Mouse (Mus musculus): ENCODE results near the gene Reep1.

Gene Reep1

DNA sequence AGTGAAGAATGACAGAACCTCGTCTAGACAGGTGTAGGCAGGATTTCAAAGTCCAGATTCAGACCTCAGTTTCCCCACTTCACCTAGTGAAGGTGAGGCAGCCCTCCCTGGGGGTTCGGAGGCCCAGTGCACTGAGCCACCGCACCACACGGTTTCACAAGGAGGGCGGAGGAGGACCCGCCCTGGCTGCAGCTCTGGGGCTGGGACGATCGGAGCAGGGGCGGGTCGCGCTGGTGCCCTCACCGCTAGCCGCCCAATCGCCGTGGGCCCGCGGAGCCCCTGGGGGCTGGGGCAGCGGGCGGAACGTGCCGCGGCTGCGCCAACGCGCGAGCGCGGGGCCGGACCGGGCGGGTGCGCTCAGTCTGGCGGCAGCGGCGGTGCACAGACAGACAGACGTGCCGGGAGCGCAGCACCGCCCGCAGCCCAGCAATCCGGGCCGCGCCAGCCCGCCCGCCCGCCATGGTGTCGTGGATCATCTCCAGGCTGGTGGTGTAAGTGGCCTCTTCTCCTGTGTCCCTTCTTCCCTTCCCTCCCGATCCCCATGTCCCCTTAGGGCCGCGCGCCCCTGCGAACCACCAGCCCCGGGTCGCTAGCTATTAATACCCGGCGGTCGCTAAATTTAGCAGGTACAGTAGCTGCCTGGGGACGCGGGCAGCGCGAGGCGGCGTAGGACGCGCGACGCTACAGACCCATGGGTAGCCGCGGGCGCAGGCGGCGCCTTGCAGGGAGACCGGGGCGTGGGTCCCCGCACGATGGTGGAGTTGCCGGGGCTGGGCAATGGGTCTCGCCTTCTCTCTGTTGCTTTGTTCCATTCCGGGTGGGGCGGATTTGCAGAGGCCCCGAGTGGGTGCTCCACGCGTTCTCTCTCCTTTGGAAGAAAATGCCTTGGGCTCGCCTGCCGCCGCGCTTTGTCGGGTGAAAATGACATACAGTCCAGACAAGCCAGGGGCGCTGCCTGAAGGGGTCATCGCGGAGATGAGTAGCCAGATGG, at the start of gene Reep1:
Reep1 (plus strand) TSS at position 51 of the 991 bp plus-strand sequence.
- CTCF ChIA-PET = interaction anchor here in 3 of 4 experiments (0.6 to 0.7 kb wide), 4 partner anchors 45 to 588 kb away, joined by 3 to 14 read pairs (median 4); no protein-coding TSS in a partner anchor
- POLR2A ChIA-PET = interaction anchor here (0.6 to 1.5 kb wide), 15 partner anchors 8 to 732 kb away, joined by 3 to 11 read pairs (median 3); partner anchors contain the start of genes Chmp3 (in 1 of the 4), Kdm3a (in 1 of the 4) and Mat2a (in 1 of the 4)

DNA sequence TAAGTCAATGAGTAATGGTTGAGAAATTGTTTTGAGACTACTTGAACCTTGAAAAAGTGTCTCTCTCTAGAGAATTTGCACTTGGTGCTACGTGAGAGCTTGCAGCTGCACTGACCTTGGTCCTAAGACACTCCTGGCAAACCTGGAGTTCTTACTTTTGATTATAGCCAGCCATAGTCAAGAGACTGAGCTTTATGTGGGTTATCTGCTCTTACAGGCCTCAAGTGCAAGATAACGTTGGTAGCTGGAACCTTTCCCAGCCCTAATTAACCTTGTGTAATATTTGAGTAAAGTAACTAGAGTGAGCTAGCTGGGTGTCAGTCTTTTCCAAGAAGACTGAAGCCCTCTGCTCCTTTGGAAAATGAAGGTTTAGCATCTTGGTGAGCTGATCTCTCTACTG, 49.1 kb upstream of the Reep1 start:
- CTCF ChIA-PET = interaction anchor here in 1 of 4 experiments (0.5 kb wide), 1 partner anchor 146 kb away, joined by 3 read pairs; no protein-coding TSS in a partner anchor

DNA sequence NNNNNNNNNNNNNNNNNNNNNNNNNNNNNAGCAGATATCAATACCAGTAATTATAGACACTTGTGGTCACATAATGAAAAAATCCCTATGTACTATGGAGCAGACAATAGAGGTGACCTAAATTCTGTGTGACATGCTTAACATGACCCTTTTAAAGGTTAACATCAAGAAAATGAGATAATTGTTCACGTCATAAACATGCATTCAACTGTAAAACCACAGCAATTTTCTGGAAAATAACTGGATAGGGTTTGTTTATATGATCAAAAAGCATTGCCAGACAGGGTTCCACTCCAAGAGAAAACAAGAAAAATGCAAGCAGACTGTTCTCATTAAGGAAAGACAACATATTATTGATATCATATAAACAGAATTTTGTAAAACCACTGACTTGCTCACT, 42.9 kb upstream of the Reep1 start:
- CTCF ChIA-PET = interaction anchor here in 1 of 4 experiments (0.5 kb wide), 1 partner anchor 394 kb away, joined by 3 read pairs; no protein-coding TSS in a partner anchor

More for the DNA sequence above, 49.1 kb upstream of the Reep1 start:
- POLR2A ChIA-PET = interaction anchor here in 1 of 4 experiments (1.1 kb wide), 1 partner anchor 114 kb away, joined by 3 read pairs; no protein-coding TSS in a partner anchor

DNA sequence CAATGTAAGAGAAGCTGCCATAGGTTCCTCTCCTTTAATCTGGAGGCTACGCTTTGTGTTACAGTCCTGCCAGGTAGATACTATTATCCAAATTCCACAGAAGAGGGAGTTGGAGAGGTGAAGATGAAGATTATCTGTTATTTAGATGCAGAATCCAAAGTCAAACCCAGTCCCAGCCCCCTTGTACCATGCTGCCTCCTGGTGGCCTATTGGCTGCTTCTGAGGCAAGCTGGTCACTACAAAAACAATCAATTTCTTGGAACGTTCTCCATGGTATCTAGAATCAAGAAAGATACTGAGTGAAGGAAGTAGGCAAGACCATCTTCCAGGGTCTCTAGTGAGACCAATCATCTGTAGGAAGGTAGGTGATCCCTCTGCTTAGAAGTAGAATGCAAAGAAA, 34.2 kb upstream of the Reep1 start:
- ChIA-PET CTCF (interaction anchor here in 3 of 4 experiments (0.6 to 1.5 kb wide), 7 partner anchors 10 to 529 kb away, joined by 3 to 6 read pairs (median 3); partner anchors contain the start of gene Thnsl2 (in 1 of the 3)), POLR2A (interaction anchor here in 2 of 4 experiments (0.6 to 0.8 kb wide), 2 partner anchors 10 to 84 kb away, joined by 3 read pairs; no protein-coding TSS in a partner anchor)

More for the DNA sequence above, 42.9 kb upstream of the Reep1 start:
- POLR2A ChIA-PET = no interaction called here

DNA sequence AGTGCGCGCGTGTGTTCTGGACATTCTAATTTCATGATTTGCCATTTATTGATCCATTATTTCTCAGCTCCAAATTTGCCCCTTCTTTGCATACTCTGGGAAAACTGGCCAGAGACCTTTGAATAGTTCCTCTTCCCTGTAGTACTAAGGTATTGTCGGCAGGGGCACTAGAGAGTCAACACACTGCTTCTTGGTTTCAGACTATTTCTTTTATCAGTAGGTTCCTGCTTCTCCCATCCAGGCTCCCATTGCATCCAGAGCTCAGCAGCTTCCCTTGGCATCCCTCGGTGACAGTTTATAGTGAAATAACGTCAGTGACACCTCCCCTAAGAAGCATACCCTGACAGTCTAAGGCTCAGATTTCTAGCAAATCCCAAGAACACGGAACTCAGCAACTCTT, 28.5 kb upstream of the Reep1 start:
- POLR2A ChIA-PET = no interaction called here
- CTCF ChIA-PET = interaction anchor here (0.6 to 1.5 kb wide), 5 partner anchors 12 to 125 kb away, joined by 3 to 4 read pairs (median 4); no protein-coding TSS in a partner anchor

DNA sequence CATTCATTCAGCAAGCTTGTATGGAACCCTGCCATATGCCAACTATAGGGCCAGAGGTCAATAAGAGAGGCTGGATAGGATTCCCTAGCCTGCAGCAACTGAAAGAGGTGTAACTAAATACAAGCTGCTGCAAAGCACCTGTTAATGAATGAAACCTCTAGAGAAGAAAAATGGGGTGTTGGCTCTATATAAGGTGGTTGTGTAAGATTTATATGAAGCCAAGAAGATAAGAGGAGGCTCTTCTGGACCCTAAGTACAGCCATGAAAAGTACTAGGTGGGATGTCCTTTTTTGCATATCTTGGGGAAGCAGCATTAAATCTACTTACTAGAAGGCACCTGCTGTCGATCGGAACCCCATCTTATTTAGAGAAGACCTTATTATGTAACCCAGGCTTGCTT, 12.2 kb upstream of the Reep1 start:
- CTCF ChIA-PET = interaction anchor here in 1 of 4 experiments (0.5 kb wide), 1 partner anchor 1156 kb away, joined by 4 read pairs; no protein-coding TSS in a partner anchor
- POLR2A ChIA-PET = interaction anchor here in 1 of 4 experiments (0.9 kb wide), 1 partner anchor 11 kb away, joined by 3 read pairs; no protein-coding TSS in a partner anchor

DNA sequence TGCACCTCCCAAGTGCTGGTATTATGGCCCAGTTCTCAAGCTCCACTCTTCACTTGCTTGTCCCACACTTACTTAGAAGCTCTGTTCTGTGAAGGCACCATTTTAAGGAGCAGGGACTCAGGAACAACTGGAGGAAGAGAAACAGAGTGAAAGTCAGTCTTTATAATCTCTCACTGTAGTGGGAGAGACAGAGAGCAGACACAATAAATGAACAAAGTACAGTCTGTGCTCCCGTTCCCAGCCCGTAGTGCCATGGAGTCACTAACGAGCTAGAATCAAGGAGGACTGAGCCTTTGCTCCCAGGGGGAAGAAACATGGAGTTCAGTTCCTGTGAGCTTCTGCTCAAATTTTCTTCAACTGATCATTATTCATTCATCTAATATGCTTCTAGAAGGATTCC, 11.8 kb upstream of the Reep1 start:
- ChIA-PET CTCF (interaction anchor here in 1 of 4 experiments (0.5 kb wide), 1 partner anchor 1156 kb away, joined by 4 read pairs; no protein-coding TSS in a partner anchor), POLR2A (interaction anchor here in 2 of 4 experiments (0.6 to 0.9 kb wide), 3 partner anchors 11 to 63 kb away, joined by 3 read pairs; partner anchors contain the start of gene Kdm3a (in 1 of the 2))

DNA sequence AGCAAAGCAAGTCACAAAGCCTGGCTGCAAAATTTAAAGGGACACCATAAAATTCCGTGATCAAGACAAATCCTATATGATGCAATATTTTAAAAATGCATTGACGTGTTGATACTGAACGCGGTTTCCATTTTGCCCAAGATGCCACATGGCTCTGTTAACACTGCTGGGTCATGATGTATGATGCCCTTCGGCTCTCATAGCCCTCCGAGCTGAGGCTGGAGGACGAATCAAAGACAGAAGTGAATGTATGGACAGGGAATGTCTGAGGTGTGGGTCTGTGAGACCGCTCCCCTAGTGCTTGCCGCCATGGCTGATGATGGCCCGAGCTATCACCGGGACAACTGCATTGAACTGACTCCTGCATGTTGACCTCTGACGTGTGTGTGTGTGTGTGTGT, 490 bp upstream of the Reep1 start:
- ChIA-PET CTCF (interaction anchor here in 1 of 4 experiments (0.6 kb wide), 1 partner anchor 587 kb away, joined by 3 read pairs; no protein-coding TSS in a partner anchor), POLR2A (interaction anchor here (0.7 to 1.5 kb wide), 15 partner anchors 7 to 751 kb away, joined by 3 to 11 read pairs (median 3); partner anchors contain the start of genes Chmp3 (in 1 of the 4), Kdm3a (in 1 of the 4) and Mat2a (in 1 of the 4))

DNA sequence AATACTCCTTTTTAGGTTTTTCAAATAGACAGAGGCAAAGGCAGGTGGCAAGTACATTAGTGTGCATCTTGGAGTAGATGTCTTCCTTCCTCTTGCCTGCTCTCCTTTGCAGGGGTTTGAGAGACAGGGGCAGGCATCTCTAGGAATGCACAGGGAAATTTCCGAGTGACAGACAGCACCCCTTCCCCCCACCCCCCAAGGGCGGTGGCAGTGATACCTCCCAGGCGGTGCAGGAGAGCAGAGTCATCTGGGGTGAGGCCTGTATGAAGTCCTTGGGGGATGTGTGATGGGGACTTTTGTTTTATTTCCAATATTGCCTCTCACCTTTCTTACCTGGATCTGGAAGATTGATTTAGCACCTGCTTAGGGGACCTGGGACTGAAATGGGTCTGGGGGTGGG, 1.2 kb downstream of the Reep1 start:
- ChIA-PET POLR2A (interaction anchor here in 1 of 4 experiments (1.3 kb wide), 1 partner anchor 62 kb away, joined by 5 read pairs; no protein-coding TSS in a partner anchor), CTCF (no interaction called here)

DNA sequence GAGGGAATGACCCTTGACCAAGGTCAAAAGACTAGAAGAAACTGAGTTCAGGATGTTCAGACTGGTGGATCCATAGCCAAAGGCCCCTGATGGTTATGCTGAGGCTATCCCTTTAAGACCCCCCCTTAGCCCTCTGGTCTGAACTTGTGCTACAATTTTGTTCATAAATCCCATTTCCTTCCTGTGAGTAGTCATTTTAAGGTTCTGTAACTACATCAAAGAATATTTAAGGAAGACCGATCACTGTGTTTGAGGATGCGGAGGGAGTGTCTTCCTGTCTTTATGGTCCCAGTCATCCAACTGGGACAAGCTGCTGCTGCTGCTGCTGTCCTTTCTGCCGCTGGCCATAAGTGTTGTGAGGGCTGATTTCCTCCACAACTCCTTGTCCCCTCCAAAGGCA, 3.0 kb downstream of the Reep1 start:
- CTCF ChIA-PET = no interaction called here
- POLR2A ChIA-PET = no interaction called here

DNA sequence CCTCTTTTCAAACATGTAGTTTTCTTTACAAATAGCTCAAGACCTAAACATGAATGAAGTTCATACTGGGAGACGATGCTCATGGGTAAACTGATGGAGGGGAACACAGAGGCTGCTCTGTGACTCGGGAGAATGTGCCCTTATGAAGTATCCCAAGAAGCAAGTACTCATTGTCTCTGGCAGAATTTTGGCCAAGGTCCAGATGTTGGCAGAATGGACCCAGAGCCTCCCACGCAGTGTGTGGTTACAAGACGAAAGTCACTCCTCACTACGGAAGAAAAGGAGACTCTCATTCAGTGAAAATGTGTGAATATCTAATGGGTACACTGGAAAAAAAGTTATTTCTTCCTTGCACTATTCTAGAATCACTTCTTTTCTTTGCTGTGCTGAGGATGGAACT, 3.8 kb downstream of the Reep1 start:
- POLR2A ChIA-PET = interaction anchor here in 1 of 4 experiments (0.9 kb wide), 1 partner anchor 78 kb away, joined by 3 read pairs; the partner anchor contains the start of gene Kdm3a
- CTCF ChIA-PET = no interaction called here

DNA sequence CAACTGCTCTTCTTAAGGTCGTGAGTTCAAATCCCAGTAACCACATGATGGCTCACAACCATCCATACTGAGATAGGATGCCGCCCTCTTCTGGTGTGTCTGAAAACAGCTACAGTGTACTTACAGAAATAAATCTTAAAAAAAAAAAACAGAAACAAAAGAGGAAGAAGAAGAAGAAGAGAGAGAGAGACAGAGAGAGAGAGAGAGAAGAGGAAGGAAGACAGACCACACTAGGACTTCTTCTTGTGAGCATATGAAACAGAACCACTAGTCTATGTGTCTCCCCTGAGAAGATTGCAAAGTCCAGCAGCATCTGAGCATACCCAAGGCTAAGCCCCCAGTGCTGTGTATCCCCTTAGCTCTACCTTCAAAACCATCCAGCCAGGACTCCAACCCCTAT, 6.2 kb downstream of the Reep1 start:
- CTCF ChIA-PET = interaction anchor here in 1 of 4 experiments (0.6 to 0.7 kb wide), 2 partner anchors 14 to 550 kb away, joined by 3 read pairs; no protein-coding TSS in a partner anchor
- POLR2A ChIA-PET = no interaction called here

DNA sequence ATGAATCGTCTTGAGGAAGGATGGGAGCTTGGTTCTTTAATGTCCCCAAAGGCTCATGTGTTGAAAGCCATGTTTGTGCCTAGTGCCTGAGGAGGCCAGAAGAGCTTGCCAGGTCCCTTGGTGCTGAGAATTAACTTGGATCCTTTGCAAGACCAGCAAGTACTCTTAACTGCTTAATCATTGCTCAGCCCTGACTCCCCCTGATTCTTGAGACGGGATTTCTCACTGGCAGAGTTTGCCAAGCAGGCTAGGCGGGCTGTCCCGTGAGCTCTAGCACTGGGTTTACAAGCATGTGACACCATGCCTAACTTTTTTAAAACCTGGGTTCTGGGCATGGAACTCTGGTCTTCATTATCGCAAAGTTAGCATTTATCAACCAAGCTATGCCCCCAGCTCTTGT, 7.6 kb downstream of the Reep1 start:
- ChIA-PET POLR2A (interaction anchor here in 2 of 4 experiments (1.0 to 1.1 kb wide), 2 partner anchors 10 to 81 kb away, joined by 3 to 4 read pairs; no protein-coding TSS in a partner anchor), CTCF (interaction anchor here in 1 of 4 experiments (1.1 kb wide), 1 partner anchor 89 kb away, joined by 3 read pairs; no protein-coding TSS in a partner anchor)

DNA sequence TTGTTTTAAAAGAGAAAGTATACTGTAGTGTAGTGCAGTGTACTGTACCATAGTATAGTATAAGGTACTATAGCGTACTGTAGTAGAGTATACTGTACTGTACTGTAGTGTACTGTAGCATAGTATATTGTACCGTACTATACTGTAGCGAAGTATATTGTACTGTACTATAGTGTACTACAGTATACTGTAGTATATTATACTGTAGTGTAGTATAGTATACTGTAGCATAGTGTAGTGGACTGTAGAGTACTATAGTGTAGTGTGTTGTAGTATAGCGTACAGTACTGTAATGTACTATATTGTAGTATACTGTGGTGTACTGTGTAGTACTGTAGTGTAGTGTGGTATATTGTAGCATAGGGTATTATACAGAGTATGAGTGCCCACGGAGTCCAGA, 9.1 kb downstream of the Reep1 start:
- ChIA-PET CTCF (no interaction called here), POLR2A (no interaction called here)

DNA sequence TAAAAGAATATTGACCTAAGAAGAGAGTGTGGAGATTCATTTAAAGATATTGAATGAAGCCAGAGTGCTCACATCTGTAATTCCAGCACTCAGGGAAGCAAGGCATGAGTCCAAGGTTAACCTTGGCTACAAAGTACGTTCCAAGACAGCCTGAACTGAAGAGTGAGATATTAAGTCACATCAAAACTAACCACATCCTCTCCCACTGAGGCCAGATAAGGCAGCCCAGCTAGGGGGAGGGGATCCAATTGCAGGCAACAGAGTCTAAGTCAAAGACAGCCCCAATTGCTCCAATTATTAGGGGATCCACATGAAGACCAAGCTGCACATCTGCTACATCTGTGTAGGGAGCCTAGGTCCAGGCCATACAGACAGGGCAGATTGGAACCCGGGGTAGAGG, 11.0 kb downstream of the Reep1 start:
- ChIA-PET POLR2A (no interaction called here), CTCF (no interaction called here)

DNA sequence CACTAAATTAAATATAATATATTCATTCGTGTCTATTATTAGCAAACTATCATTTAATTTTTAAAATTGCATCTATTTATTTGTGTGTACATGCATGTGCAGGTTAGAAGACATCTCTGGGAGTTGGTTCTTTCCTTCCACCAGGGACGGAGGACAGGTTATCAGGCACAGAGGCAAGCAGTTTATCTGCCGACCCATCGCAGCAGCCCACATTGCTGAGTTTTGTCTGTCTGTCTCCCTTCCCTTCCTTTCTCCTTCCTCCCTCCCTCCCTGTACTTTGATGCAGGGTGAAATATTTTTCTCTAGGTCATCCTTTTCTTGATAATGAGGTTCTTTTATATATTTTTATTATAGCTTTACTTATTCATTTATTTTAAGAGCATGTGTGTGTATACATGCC, 11.9 kb downstream of the Reep1 start:
- CTCF ChIA-PET = no interaction called here
- POLR2A ChIA-PET = no interaction called here

DNA sequence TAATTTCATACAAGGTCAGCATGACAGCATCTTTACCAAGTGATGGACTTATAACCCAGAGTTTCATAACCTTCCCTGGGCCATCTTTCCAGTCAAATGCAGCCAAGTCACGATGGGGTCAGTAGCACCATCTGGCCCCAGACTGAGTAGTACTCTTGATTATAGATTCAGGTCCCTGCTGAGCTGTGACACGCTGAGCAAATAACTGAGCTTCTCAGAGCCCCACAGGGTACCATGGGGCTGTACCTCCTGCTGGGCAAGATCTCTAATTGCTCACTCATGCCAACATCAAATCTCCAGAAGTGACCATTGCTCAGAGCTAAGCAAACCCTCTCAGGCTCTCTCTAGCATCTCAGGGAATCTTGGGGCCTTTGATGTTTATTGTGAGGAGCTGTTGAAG, 15.6 kb downstream of the Reep1 start:
- POLR2A ChIA-PET = interaction anchor here in 2 of 4 experiments (0.5 kb wide), 2 partner anchors 125 to 286 kb away, joined by 3 to 4 read pairs; no protein-coding TSS in a partner anchor

DNA sequence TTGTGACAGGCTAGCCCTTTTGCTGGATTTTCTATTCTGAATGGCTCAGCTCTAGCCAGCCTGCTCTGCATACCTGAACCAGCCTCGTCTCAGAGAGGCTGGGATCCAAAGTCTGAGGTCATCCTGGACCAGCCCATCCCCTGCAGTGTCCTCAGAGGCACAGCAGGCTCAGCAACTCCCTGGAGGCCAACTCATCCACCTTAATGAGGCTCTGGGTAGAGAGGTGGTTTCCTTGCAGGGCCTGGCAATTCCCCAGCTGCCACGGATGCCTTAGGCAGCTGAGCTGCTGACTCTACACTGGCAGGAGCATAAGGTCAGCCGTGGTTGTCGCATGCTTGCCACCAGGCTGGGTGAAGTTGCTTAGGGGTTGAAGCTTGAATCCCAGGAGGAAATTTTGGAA, 16.2 kb downstream of the Reep1 start:
- ChIA-PET POLR2A (interaction anchor here in 1 of 4 experiments (1.2 kb wide), 1 partner anchor 11 kb away, joined by 3 read pairs; no protein-coding TSS in a partner anchor), CTCF (interaction anchor here in 3 of 4 experiments (0.6 to 1.1 kb wide), 4 partner anchors 48 to 642 kb away, joined by 3 to 11 read pairs (median 3); no protein-coding TSS in a partner anchor)

More for the DNA sequence above, 15.6 kb downstream of the Reep1 start:
- CTCF ChIA-PET = interaction anchor here in 2 of 4 experiments (0.6 to 1.1 kb wide), 2 partner anchors 48 to 642 kb away, joined by 3 to 11 read pairs; no protein-coding TSS in a partner anchor

DNA sequence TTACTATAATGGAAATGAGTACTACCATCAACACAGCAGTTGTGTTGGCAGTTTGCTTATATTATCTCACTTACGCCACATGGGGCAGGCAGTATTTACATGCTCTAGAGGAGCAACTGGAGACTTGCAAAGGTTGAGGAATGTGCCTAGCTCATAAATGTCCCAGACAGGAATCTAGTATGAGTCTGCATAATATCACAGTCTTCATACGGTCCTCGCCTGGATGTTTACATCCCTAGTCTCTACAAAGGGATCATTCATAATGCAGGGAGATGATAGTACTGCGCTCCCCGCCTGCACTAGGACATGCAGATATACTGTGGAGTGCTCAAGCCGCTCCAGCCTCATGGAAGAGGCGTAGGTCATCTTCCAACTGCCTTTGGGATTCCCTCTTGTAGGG, 19.3 kb downstream of the Reep1 start:
- POLR2A ChIA-PET = no interaction called here
- CTCF ChIA-PET = interaction anchor here in 1 of 4 experiments (0.6 kb wide), 1 partner anchor 94 kb away, joined by 15 read pairs; no protein-coding TSS in a partner anchor

All from embryonic stem cell, embryonic (primary cell).